Mouse (Mus musculus) embryo, embryonic 11 days (tissue): Measurements from ENCODE around the gene Tnfrsf1a.

Source experiments
- DNase-seq: peaks from one replicate; pipeline ENCODE4 v3.0.0-alpha.2; 2015

Tnfrsf1a gene

DNA sequence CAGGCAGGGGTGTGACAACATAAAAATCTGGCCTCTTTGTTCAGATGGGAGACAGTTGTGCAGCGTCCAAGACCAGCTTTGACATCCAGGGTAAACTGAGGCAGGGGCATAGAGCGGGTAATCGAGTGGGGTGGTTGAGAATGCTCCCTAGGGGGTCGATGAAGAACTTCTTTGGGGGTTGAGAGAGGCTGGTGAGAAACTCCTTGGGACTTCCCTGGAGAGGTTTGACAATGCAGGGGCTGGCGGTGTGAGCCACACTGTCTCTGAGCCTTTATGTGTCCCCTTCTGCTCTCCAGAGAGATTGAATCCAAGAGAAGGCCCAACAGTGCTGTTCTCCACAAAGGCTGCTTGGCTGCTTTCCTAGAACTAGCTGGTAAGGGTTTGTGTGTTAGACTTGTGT lies 40.7 kb downstream of the Tnfrsf1a start:
- DNase-seq = no peak

DNA sequence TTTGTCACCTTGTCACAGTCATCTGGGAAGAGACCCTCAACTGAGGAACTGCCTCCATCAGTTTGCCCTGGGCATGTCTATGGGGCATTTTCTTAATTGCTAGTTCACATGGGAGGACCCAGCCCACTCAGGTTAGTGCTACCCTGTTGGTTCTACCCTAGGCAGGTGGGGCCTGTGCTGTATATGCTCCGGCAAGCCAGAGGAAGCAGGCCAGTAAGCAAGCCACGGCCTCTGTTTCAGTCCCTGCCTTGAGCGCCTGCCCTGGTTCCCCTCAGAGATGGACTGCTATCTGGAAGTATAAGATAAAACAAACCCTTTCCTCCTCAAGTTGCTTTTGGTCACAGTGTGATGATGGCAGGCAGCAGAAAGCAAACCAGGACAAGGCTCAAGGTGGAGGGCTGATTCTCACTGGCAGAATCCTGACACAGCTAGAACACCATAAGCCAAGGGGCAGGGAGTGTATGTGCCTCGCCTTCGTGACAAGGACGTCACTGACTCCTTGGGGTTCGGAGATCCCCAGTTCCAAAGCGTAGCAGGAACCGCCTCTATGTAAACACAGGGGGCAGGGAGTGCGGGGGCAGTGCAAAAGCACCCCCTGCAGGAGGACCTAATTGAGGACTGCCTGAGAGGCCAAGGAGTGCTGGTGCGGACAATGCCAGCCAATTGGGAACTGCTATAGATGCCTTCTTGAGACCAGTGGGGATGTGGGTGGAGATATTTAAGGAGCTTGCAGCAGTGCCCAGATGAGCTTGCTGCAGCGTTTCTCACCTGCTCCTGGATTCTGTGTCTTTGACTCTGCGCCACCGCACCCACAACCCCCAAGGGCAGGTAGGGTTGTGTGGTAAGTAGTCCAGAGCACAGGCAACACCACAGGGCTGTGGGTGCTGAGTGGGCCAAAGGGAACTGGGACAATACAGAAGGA lies 56.6 kb downstream of the Tnfrsf1a start:
- DNase-seq = no peak

DNA sequence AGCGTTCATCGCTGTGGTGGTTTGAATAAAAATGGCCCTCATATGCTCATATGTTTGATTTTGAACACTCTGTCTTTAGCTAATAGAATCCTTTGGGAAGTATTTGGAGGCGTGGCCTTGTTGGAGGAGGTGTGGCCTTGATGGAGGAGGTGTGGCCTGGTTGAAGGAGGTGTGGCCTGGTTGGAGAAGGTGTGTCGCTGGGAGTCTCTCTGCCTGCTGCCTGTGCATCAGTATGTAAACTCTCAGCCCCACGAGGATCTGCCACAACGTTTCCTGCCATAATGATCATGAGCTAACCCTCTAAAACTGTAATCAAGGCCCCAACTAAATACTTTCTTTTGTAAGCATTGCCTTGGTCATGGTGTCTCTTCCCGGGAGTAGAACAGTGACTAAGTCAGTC lies 58.1 kb downstream of the Tnfrsf1a start:
- no peak for DNase-seq

DNA sequence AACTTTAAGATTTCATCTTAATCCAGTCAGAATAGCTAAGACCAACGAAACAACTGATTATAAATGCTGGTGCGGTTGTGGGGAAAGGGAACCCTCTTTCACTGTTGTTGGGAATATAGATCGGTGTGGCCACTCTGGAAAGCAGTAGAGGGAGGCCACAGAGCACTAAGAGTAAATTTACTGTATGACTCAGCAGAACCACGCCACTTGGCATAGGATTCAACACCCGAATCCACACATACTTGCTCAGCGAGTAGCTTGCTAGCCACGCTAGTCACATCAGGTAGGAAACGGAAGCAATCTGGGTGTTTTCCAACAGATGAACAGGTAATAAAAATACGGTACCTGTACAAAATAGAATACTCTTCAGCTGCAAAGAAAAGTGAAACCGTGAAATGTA lies 58.5 kb downstream of the Tnfrsf1a start:
- no peak for DNase-seq

DNA sequence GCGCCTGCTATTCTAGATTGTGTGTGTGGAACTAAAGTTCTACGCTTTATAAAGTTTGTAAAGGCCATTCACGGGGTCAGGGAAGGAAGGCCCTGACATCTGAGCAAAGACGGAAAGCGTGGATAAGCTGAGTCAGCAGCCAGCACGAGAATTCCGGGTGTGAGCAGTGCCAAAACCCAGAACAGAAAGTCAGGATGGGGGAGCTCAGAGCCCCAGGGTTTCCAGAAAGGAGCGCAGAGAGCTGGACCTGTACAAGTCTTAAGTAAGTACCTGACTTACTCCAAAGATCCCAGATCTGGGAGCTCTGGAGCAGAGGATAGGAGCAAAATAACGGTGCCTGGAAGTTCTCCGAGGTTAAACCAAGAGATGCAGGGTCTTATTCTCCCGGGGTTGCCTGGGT lies 61.4 kb downstream of the Tnfrsf1a start:
- DNase-seq = no peak

DNA sequence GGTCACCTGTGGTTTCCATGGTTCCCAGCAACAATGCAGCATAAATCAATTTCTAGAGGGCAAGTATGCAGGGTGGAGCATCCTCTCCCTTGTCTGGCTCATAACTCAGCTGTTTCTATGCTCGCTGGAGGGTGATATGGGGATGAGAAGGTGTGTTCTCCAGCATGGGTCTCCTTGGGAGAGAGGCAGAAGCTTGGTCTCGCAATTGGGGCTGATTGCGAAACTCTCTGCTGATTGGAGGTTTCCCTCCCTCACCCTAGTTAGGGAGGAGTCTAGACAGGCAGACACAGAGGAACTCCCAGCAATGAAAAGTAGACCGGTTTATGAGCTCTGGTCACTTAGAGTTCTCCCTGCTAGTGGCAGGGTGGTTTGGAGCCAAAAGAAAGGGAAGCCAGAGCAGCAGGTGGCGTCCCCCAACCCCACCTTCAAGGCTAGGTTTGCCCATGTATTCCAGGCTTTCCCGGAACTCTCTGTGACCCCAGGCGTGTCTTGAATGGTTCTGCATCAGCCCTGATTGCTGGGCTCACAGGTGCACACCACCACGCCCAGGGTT lies 61.9 kb downstream of the Tnfrsf1a start:
- DNase-seq = no peak

DNA sequence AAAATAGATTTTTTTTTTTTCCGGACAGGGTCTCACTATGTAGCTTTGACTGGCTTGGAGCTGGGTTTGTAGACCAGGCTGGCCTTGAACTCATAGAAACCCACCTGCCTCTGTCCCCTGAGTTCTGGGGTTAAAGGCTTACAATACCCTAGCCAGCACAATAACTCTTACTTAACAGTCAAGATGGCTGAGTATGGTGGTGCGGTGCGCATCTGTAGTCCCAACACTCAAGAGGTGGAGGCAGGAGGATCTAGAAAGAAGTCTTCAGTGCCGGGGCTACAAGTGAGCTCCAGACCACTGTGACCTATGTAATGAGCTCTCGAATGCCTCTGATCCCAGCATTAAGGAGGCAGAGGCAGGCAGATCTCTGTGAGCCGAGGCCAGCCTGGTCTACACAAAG lies 62.5 kb downstream of the Tnfrsf1a start:
- DNase-seq = no peak
